Mouse (Mus musculus) adrenal gland, postnatal 14 days (tissue): Measurements from ENCODE around the gene Olfr464. TPM values are rescaled to one million over a fixed set of nuclear protein-coding genes. Genes with fewer than 3 reads are reported as not detected.

Source experiments
- DNase-seq: peaks from one replicate; pipeline ENCODE4 v3.0.0; 2021; ENCODE audit warnings: mixed read lengths
- long read RNA-seq, 2 experiments: library from polyadenylated mRNA; stranded (forward); transcript quantifications; one replicate each; pipeline ENCODE4 v2.0.0; 2021
- total RNA-seq: library from RNA; stranded (reverse); gene quantifications from 2 replicates; pipeline ENCODE4 v1.2.3, GENCODE M21; 2021

The Olfr464 gene
- total RNA-seq: not detected in 2 replicates
- long read RNA-seq, experiment 1: 0 reads
- long read RNA-seq, experiment 2: 0 reads

- peak; percentile 43 for DNase-seq
These were observed at the start of gene Olfr464 for GRCm38 (mm10) chr11:87920966-87921365. Olfr464 (minus strand) TSS chr11:87920967.

- peak; percentile 40 for DNase-seq
These were observed 47.8 kb upstream of the Olfr464 start for GRCm38 (mm10) chr11:87968356-87969122.

- DNase-seq: peak; percentile 89
These were observed 47.0 kb upstream of the Olfr464 start for GRCm38 (mm10) chr11:87967692-87968289.

- peak; percentile 24 for DNase-seq
These were observed 45.4 kb upstream of the Olfr464 start for GRCm38 (mm10) chr11:87966214-87966613.

GRCm38 (mm10) chr11:87965293-87965692, 44.5 kb upstream of the Olfr464 start:
- DNase-seq: no peak

- DNase-seq: peak; percentile 23
These were observed 36.3 kb upstream of the Olfr464 start for GRCm38 (mm10) chr11:87957066-87957465.

- DNase-seq: no peak
These were observed 34.4 kb upstream of the Olfr464 start for GRCm38 (mm10) chr11:87955144-87955543.

- DNase-seq: peak; percentile 42
These were observed 29.2 kb upstream of the Olfr464 start for GRCm38 (mm10) chr11:87949990-87950389.

GRCm38 (mm10) chr11:87935467-87935866, 14.7 kb upstream of the Olfr464 start:
- no peak for DNase-seq

- no peak for DNase-seq
These were observed 13.0 kb upstream of the Olfr464 start for GRCm38 (mm10) chr11:87933731-87934130.

GRCm38 (mm10) chr11:87930348-87930747, 9.6 kb upstream of the Olfr464 start:
- DNase-seq: no peak

GRCm38 (mm10) chr11:87920301-87920700, 466 bp downstream of the Olfr464 start:
- DNase-seq: no peak

GRCm38 (mm10) chr11:87916005-87916404, 4.8 kb downstream of the Olfr464 start:
- no peak for DNase-seq

GRCm38 (mm10) chr11:87904331-87904730, 16.4 kb downstream of the Olfr464 start:
- DNase-seq: no peak

- no peak for DNase-seq
These were observed 23.5 kb downstream of the Olfr464 start, which contains the start of gene Olfr463 for GRCm38 (mm10) chr11:87897287-87897686. Olfr463 (minus strand) TSS chr11:87897387.

- no peak for DNase-seq
These were observed 28.6 kb downstream of the Olfr464 start, which contains the start of gene Olfr462 for GRCm38 (mm10) chr11:87892168-87892567. Olfr462 (minus strand) TSS chr11:87892268.

- no peak for DNase-seq
These were observed 35.9 kb downstream of the Olfr464 start for GRCm38 (mm10) chr11:87884856-87885255.

GRCm38 (mm10) chr11:87883493-87883892, 37.3 kb downstream of the Olfr464 start:
- peak; percentile 26 for DNase-seq

- DNase-seq: no peak
These were observed 39.1 kb downstream of the Olfr464 start for GRCm38 (mm10) chr11:87881714-87882113.

GRCm38 (mm10) chr11:87879826-87880225, 40.9 kb downstream of the Olfr464 start:
- no peak for DNase-seq

- DNase-seq: no peak
These were observed 45.3 kb downstream of the Olfr464 start, which contains the start of gene Epx for GRCm38 (mm10) chr11:87875436-87875835. Epx (minus strand) TSS chr11:87875536.

GRCm38 (mm10) chr11:87871766-87872165, 49.0 kb downstream of the Olfr464 start:
- DNase-seq: no peak

- no peak for DNase-seq
These were observed 50.7 kb downstream of the Olfr464 start for GRCm38 (mm10) chr11:87870096-87870495.
